Mouse (Mus musculus) CH12.LX (cell line): Measurements from ENCODE around the gene Ssh2. TPM values are rescaled to one million over a fixed set of nuclear protein-coding genes. Genes with fewer than 3 reads are reported as not detected.

Experiments used
- DNase-seq: peaks from one replicate; pipeline ENCODE4 v3.0.0-alpha.2; 2013; ENCODE audit errors: extremely low read depth
- H3K27ac ChIP-seq: 2 replicates; pipeline ENCODE4 v1.5.1; 2012; ENCODE audit warnings: low read depth, mild to moderate bottlenecking, control low read depth, moderate library complexity; ENCODE audit not compliant: insufficient read depth
- H3K27me3 ChIP-seq: replicated peaks from 2 replicates; pipeline ENCODE3; 2012; ENCODE audit warnings: inconsistent platforms
- H3K36me3 ChIP-seq, 2 experiments: replicated peaks in 1 of 2; 2 replicates each; pipeline versions ENCODE3 to v1.6.1; 2012; ENCODE audit warnings: inconsistent platforms in 1 of 2, low read length in 1 of 2, mild to moderate bottlenecking in 1 of 2, mixed read lengths in 1 of 2, moderate library complexity in 1 of 2; ENCODE audit not compliant: control insufficient read depth in 1 of 2, insufficient read depth in 1 of 2
- H3K4me1 ChIP-seq, 2 experiments: 2 replicates each; pipeline ENCODE4 v1.6.1; 2012; ENCODE audit warnings: inconsistent platforms in 1 of 2, moderate library complexity in 1 of 2; ENCODE audit not compliant: insufficient read depth in 2 of 2, control insufficient read depth in 1 of 2
- H3K4me2 ChIP-seq: 2 replicates; pipeline ENCODE4 v1.6.1; 2012; ENCODE audit warnings: low read depth, mild to moderate bottlenecking, control low read depth; ENCODE audit not compliant: poor library complexity, insufficient read depth, severe bottlenecking
- H3K4me3 ChIP-seq, 3 experiments: fragments of 150-350 bp in 1 of 3; sonication (generic) in 1 of 3; replicated peaks in 1 of 3; 2 replicates each; pipeline versions ENCODE3 to v1.5.1; 2011 to 2012; ENCODE audit warnings: low read depth in 2 of 3, low read length in 2 of 3, mild to moderate bottlenecking in 2 of 3, moderate library complexity in 2 of 3, control low read depth in 1 of 3, improper control_type of control experiment in 1 of 3, inconsistent platforms in 1 of 3, mixed read lengths in 1 of 3; ENCODE audit not compliant: poor library complexity in 1 of 3
- H3K79me2 ChIP-seq: replicated peaks from 2 replicates; pipeline ENCODE4 v1.6.1; 2012; ENCODE audit warnings: mild to moderate bottlenecking, moderate library complexity; ENCODE audit not compliant: control insufficient read depth, poor library complexity, insufficient read depth, severe bottlenecking; ENCODE audit errors: extremely low read depth
- H3K9ac ChIP-seq: 2 replicates; pipeline ENCODE4 v1.6.1; 2012; ENCODE audit warnings: low read depth, mild to moderate bottlenecking, control low read depth, moderate library complexity; ENCODE audit not compliant: insufficient read depth
- H3K9me3 ChIP-seq: replicated peaks from 2 replicates; pipeline ENCODE3; 2012; ENCODE audit warnings: low read length, inconsistent platforms, mixed read lengths
- CHD1 ChIP-seq: IDR thresholded peaks from 2 replicates; pipeline ENCODE4 v1.6.1; 2012; ENCODE audit warnings: low read depth, low read length, improper control_type of control experiment, inconsistent platforms
- CHD2 ChIP-seq: IDR thresholded peaks from 2 replicates; pipeline ENCODE4 v1.6.1; 2011; ENCODE audit warnings: low read length, improper control_type of control experiment
- ELF1 ChIP-seq: IDR thresholded peaks from 2 replicates; pipeline ENCODE4 v1.6.1; 2014; ENCODE audit warnings: low read depth, mild to moderate bottlenecking, inconsistent platforms, low read length, improper control_type of control experiment
- GABPA ChIP-seq: IDR thresholded peaks from 2 replicates; pipeline ENCODE4 v1.6.1; 2012; ENCODE audit warnings: low read depth, low read length, improper control_type of control experiment, inconsistent platforms; ENCODE audit not compliant: insufficient replicate concordance
- HCFC1 ChIP-seq: IDR thresholded peaks from 2 replicates; pipeline ENCODE4 v1.6.1; 2012; ENCODE audit warnings: low read depth, mild to moderate bottlenecking, inconsistent platforms, low read length, improper control_type of control experiment
- JUN ChIP-seq: IDR thresholded peaks from 2 replicates; pipeline ENCODE4 v1.6.1; 2011; ENCODE audit warnings: low read depth, mild to moderate bottlenecking, low read length, improper control_type of control experiment, moderate library complexity; ENCODE audit not compliant: insufficient read depth
- JUND ChIP-seq: conservative IDR thresholded peaks from 2 replicates; pipeline ENCODE4 v1.6.1; 2011; ENCODE audit warnings: low read depth, low read length, improper control_type of control experiment
- MAX ChIP-seq: IDR thresholded peaks from 2 replicates; pipeline ENCODE4 v1.6.1; 2011; ENCODE audit warnings: low read length, improper control_type of control experiment
- MYC ChIP-seq: IDR thresholded peaks from 2 replicates; pipeline ENCODE4 v1.6.1; 2011; ENCODE audit warnings: low read depth, mild to moderate bottlenecking, improper control_type of control experiment, low read length
- RAD21 ChIP-seq: IDR thresholded peaks from 2 replicates; pipeline ENCODE4 v1.6.1; 2011; ENCODE audit warnings: low read depth, mild to moderate bottlenecking, low read length, improper control_type of control experiment, moderate library complexity
- RCOR1 ChIP-seq: conservative IDR thresholded peaks from 2 replicates; pipeline ENCODE4 v1.6.1; 2012; ENCODE audit warnings: low read depth, mild to moderate bottlenecking, inconsistent platforms, low read length, improper control_type of control experiment
- SMC3 ChIP-seq: IDR thresholded peaks from 2 replicates; pipeline ENCODE4 v1.6.1; 2011; ENCODE audit warnings: low read depth, low read length, improper control_type of control experiment
- TBP ChIP-seq: conservative IDR thresholded peaks from 2 replicates; pipeline ENCODE4 v1.6.1; 2011; ENCODE audit warnings: low read depth, low read length, improper control_type of control experiment
- TCF12 ChIP-seq: IDR thresholded peaks from 2 replicates; pipeline ENCODE4 v1.6.1; 2014; ENCODE audit warnings: low read depth, mild to moderate bottlenecking, inconsistent platforms, low read length, improper control_type of control experiment
- UBTF ChIP-seq: IDR thresholded peaks from 2 replicates; pipeline ENCODE4 v1.6.1; 2012; ENCODE audit warnings: low read depth, mild to moderate bottlenecking, inconsistent platforms, low read length, improper control_type of control experiment, moderate library complexity
- USF2 ChIP-seq: conservative IDR thresholded peaks from 2 replicates; pipeline ENCODE4 v1.6.1; 2011; ENCODE audit warnings: low read depth, low read length, improper control_type of control experiment
- ZKSCAN1 ChIP-seq: IDR thresholded peaks from 2 replicates; pipeline ENCODE4 v1.6.1; 2012; ENCODE audit warnings: low read depth, inconsistent platforms, low read length, improper control_type of control experiment, borderline replicate concordance
- ZMIZ1 ChIP-seq: IDR thresholded peaks from 2 replicates; pipeline ENCODE4 v1.6.1; 2012; ENCODE audit warnings: low read depth, mild to moderate bottlenecking, inconsistent platforms, low read length, improper control_type of control experiment
- ZNF384 ChIP-seq: IDR thresholded peaks from 2 replicates; pipeline ENCODE4 v1.6.1; 2012; ENCODE audit warnings: low read depth, low read length, improper control_type of control experiment, inconsistent platforms
- dilution Hi-C: fragments of 300-500 bp; cut with MboI; formaldehyde crosslinking; loops from 2 replicates; pipeline ENCODE4 v1.14.3; 2020; ENCODE audit warnings: low sequenced_read_pairs; ENCODE audit not compliant: extremely low pct_unique_long_range_greater_than_20kb, extremely low pct_ligation_motif_present
- in situ Hi-C: fragments of 300-500 bp; cut with MboI; formaldehyde crosslinking; loops from 3 replicates; pipeline ENCODE4 v1.14.3; 2019; ENCODE audit warnings: low sequenced_read_pairs, low pct_ligation_motif_present, low pct_unique_long_range_greater_than_20kb, mixed read lengths
- polyA plus RNA-seq: library from polyadenylated mRNA; unstranded; fragments of >175 nt; gene quantifications from 2 replicates; pipeline ENCODE4 v1.2.1, GENCODE M21; 2012; ENCODE audit warnings: low read depth; ENCODE audit not compliant: insufficient read length
- total RNA-seq, 2 experiments: library from RNA; depleted of rRNA; stranded (reverse); fragments of 300-350 nt in 1 of 2; fragments of >200 nt in 1 of 2; gene quantifications; 2 replicates each; pipeline ENCODE4 v1.2.3; 2012 to 2014

Gene Ssh2
- total and polyA plus RNA-seq, 3 experiments: 5.9 to 14.6 (median 6.3) TPM

DNA sequence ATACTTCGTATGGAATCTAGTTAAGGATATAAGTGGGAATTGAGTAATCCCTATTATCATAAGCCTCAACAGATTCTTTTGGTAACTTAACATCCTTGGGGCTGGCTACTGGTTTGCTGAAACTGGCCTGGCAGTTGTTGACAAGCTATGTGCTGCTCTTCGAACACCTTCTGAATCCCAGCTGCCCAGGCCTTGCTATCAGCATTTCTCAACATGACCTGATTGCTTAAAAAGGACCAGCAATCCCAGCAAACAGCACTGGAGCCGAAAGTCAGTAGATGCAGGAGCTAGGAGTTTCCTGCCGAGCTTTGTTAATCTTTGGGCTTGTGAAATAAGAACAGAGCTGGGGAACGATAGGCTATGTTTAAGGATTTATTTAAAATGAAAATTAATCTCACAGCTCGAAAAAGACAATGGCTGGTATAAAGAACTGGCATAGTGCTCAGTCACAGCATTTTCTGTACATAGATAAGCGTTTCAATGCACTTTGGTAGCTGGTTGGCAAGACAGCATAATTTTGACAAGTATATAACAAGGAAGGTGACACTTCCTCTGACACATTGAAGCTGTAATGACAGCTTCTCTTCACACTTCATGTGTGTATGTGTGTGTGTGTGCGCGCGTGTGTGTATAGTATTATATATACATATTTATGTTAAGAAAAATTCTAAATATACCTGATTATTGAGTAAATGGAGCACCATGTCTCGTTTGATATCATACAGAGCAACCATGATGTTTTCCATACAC is 20.6 kb upstream of the Ssh2 start:
- DNase-seq: no peak
- dilution Hi-C loops: no loop called here
- H3K36me3 ChIP-seq: no peaks in the 10 kb centered on the region
- H3K27ac ChIP-seq: no peak overlapping the region
- no peaks in the 10 kb centered on the region for H3K9me3 ChIP-seq
- no peak overlapping the region for H3K4me3 ChIP-seq
- no peaks in the 10 kb centered on the region for H3K79me2 ChIP-seq
- no peak for TF ChIP-seq UBTF
- TF ChIP-seq GABPA: no peak
- no peak for TF ChIP-seq RAD21
- TF ChIP-seq RCOR1: no peak
- TF ChIP-seq ZKSCAN1: no peak
- TF ChIP-seq TCF12: no peak
- no peak for TF ChIP-seq MYC
- no peak for TF ChIP-seq TBP
- no peak for TF ChIP-seq SMC3
- TF ChIP-seq ZNF384: no peak
- TF ChIP-seq USF2: no peak
- no peak for TF ChIP-seq ZMIZ1
- TF ChIP-seq ELF1: no peak
- no peak for TF ChIP-seq CHD1
- no peak for TF ChIP-seq CHD2
- no peak for TF ChIP-seq HCFC1
- TF ChIP-seq, all 38 proteins: peak for 0
- Histone ChIP-seq H3K27me3 (no peaks in the 10 kb centered on the region), H3K4me1 (peaks cover 9 to 43% of the 10 kb centered on the region in 2 experiments), H3K9ac (no peak overlapping the region), H3K4me2 (no peak overlapping the region)
- in situ Hi-C loops: no loop called here

DNA sequence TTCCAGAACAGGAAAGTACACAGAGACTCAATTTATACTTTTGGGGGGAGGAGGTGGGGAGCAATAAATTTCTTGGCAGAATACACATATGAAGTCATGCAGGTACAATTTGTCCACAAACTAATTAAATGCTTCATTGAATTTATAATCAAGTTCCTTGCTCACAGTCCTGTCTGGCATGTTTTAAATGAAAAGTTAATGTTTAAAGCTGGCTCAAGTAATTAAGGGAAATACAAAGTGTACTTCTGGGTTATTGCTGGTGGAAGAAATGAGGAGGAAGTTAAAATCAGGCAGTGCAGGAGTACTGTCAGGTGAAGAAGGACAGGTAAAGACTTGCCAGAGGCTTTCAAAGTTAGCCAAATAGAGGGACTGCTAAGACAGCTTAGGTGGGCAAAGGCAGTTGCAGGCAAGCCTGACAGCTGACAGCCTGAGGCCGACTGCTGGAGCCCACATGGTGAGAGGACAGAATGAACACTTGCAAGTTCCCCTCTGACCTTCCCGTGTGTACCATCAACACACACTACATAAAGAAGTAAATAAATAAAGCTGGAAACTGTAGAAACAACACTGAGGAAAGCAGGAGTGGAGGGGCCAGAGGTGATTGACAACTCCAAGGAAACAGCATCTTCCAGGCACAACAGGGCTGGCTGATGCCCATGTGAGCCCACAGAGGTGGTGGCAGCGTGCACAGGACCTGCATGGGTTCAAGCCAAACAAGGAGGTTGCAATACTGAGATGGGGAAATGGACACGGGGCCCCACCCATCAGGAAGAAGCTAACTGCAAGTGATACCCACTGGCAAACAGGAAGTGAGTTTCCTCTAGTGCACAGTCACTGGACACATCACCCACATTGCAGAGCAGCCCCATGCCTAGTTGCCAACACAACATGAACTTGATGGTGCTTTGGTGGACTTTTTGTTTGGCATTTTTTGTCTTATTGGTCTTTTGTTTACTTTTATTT is 19.6 kb upstream of the Ssh2 start:
- dilution Hi-C loops: no loop called here
- no peak overlapping the region for H3K27ac ChIP-seq
- DNase-seq: peak; percentile 49

More for the DNA sequence above, 19.6 kb upstream of the Ssh2 start:
- Histone ChIP-seq H3K36me3 (no peaks in the 10 kb centered on the region), H3K27me3 (no peaks in the 10 kb centered on the region), H3K9ac (no peak overlapping the region), H3K79me2 (no peaks in the 10 kb centered on the region), H3K4me2 (no peak overlapping the region), H3K4me1 (peaks cover 9 to 43% of the 10 kb centered on the region in 2 experiments), H3K4me3 (no peak overlapping the region), H3K9me3 (no peaks in the 10 kb centered on the region)
- TF ChIP-seq TBP: 0 out of 2 replicates have a peak, but pooled peaks have one; percentile 27
- peak; percentile 78 for TF ChIP-seq ELF1
- no peak for TF ChIP-seq MAX
- TF ChIP-seq ZNF384: no peak
- 0 out of 2 replicates have a peak, but pooled peaks have one; percentile 7 for TF ChIP-seq JUND
- no peak for TF ChIP-seq JUN
- in situ Hi-C loops: no loop called here
